Mouse (Mus musculus): ENCODE results near the gene St8sia1.

Gene St8sia1

GRCm38 (mm10) chr6:142780574-142781033 lies 183.6 kb downstream of the St8sia1 start:
- no peak for DNase-seq

GRCm38 (mm10) chr6:142779812-142780573 lies 184.3 kb downstream of the St8sia1 start:
- no peak for DNase-seq

- DNase-seq, result peak; percentile 28 to 42
Measured at GRCm38 (mm10) chr6:142779045-142779811, 185.0 kb downstream of the St8sia1 start.

- DNase-seq, result no peak
Measured at GRCm38 (mm10) chr6:142776935-142777334, 187.3 kb downstream of the St8sia1 start.

- no peak for DNase-seq
Measured at GRCm38 (mm10) chr6:142773566-142773965, 190.7 kb downstream of the St8sia1 start.

- DNase-seq, result no peak
Measured at GRCm38 (mm10) chr6:142771643-142772042, 192.6 kb downstream of the St8sia1 start.
